Mouse (Mus musculus): ENCODE measurements around the gene Glo1.

- TF ChIP-seq CTCF (IDR thresholded peaks at IDR 0.05; ENCODE audit: insufficient read depth, low read depth, low read length) (no peak), POLR2A (IDR thresholded peaks at IDR 0.05; ENCODE audit: insufficient read depth, low read depth, low read length) (no peak)
These were observed 73.4 kb downstream of the Glo1 start for GRCm38 (mm10) chr17:30553027-30553937.
